Mouse (Mus musculus) neural tube, embryonic 11.5 days (tissue): Measurements from ENCODE around the gene Rpl10-ps3. TPM values are rescaled to one million over a fixed set of nuclear protein-coding genes. Genes with fewer than 3 reads are reported as not detected.

Source experiments
- ATAC-seq: fragments of 200-750 bp; cut with Nextera tagmentation; 2 replicates; pipeline ENCODE4 v1.8.0; 2017; ENCODE audit warnings: moderate number of reproducible peaks, mild to moderate bottlenecking, moderate TSS enrichment, moderate library complexity; ENCODE audit not compliant: insufficient read depth, low FRiP score, low TSS enrichment
- DNase-seq: peaks from one replicate; pipeline ENCODE4 v3.0.0-alpha.2; 2015; ENCODE audit warnings: low spot score
- H3K27ac ChIP-seq: fragments of 300-500 bp; sonication (generic); 2 replicates; pipeline ENCODE4 v1.5.1; 2014; ENCODE audit warnings: low read depth, mild to moderate bottlenecking, low read length
- H3K27me3 ChIP-seq: fragments of 300-500 bp; sonication (generic); 2 replicates; pipeline ENCODE4 v1.6.1; 2014; ENCODE audit warnings: mild to moderate bottlenecking, low read length, mixed read lengths; ENCODE audit not compliant: control insufficient read depth, insufficient read depth
- H3K36me3 ChIP-seq: fragments of 300-500 bp; sonication (generic); 2 replicates; pipeline ENCODE4 v1.6.1; 2014; ENCODE audit warnings: mild to moderate bottlenecking, low read length, moderate library complexity, mixed read lengths; ENCODE audit not compliant: control insufficient read depth, insufficient read depth
- H3K4me1 ChIP-seq: fragments of 300-500 bp; sonication (generic); 2 replicates; pipeline ENCODE4 v1.6.1; 2014; ENCODE audit warnings: low read length, mixed read lengths; ENCODE audit not compliant: control insufficient read depth, insufficient read depth
- H3K4me2 ChIP-seq: fragments of 300-500 bp; sonication (generic); 2 replicates; pipeline ENCODE4 v1.6.1; 2014; ENCODE audit warnings: low read depth, mild to moderate bottlenecking, moderate library complexity
- H3K4me3 ChIP-seq: fragments of 300-500 bp; sonication (generic); 2 replicates; pipeline ENCODE4 v1.5.1; 2014; ENCODE audit warnings: low read depth, low read length
- H3K9ac ChIP-seq: fragments of 300-500 bp; sonication (generic); 2 replicates; pipeline ENCODE4 v1.6.1; 2014; ENCODE audit warnings: mild to moderate bottlenecking, low read length
- H3K9me3 ChIP-seq: fragments of 300-500 bp; sonication (generic); 2 replicates; pipeline ENCODE4 v1.6.1; 2016; ENCODE audit warnings: low read length; ENCODE audit not compliant: control insufficient read depth
- WGBS: fragments of 180-500 bp; shearing (Covaris S2); extraction: QIAGEN DNeasy Blood & Tissue Kit; methylation state at CpG from one replicate; pipeline ENCODE4 v1.1.7; 2014; 5-methylcytosine and 5-hydroxymethylcytosine counted together
- polyA plus RNA-seq: library from polyadenylated mRNA; unstranded; fragments of >200 nt; fragmentation: Nextera tagmentation; extraction: Ambion mirVana; gene quantifications from 2 replicates; pipeline ENCODE4 v1.2.1, GENCODE M21; 2014

The Rpl10-ps3 gene
- polyA plus RNA-seq, 1 experiment from 2014 or later, result 197 TPM

DNA sequence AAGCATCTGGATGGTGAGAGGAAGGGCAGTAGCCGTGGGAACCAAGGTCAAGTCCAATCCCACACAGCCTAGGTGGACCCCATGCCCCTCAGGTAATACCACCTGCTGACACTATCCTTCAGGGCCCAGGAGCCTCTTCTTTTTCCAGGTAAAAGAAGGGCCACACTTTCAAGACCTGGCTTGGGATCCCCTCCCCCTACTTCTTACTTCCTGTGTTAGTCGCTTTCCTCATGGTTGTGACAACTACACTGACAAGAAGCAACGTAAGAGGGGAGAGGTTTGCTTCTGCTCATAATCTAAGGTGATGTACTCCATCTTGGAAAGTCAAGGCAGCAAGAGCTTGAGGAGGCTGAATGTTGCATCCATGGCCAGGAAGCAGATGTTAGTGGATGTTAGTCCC, 15.6 kb upstream of the Rpl10-ps3 start:
- Histone ChIP-seq H3K27me3 (no peaks in the 10 kb centered on the region), H3K9me3 (no peaks in the 10 kb centered on the region), H3K36me3 (no peaks in the 10 kb centered on the region), H3K27ac (no peak overlapping the region), H3K4me1 (0 out of 2 replicates have a peak, but pooled peaks cover 1% of the 10 kb centered on the region), H3K9ac (no peak overlapping the region), H3K4me2 (no peak overlapping the region), H3K4me3 (no peak overlapping the region)
- DNase-seq (no peak), ATAC-seq (no peak)
- 80% methylated on average over 3 of the region's 3 CpGs for WGBS

GRCm38 (mm10) chr9:50357331-50357730, 12.6 kb upstream of the Rpl10-ps3 start:
- no peak overlapping the region for H3K4me3 ChIP-seq
- H3K4me1 ChIP-seq, result no peaks in the 10 kb centered on the region
- H3K36me3 ChIP-seq, result no peaks in the 10 kb centered on the region
- DNase-seq (no peak), ATAC-seq (no peak)
- no peak overlapping the region for H3K4me2 ChIP-seq
- no peak overlapping the region for H3K9ac ChIP-seq
- 72% methylated on average over 3 of the region's 3 CpGs for WGBS
- no peaks in the 10 kb centered on the region for H3K9me3 ChIP-seq
- no peak overlapping the region for H3K27ac ChIP-seq
- H3K27me3 ChIP-seq, result no peaks in the 10 kb centered on the region

DNA sequence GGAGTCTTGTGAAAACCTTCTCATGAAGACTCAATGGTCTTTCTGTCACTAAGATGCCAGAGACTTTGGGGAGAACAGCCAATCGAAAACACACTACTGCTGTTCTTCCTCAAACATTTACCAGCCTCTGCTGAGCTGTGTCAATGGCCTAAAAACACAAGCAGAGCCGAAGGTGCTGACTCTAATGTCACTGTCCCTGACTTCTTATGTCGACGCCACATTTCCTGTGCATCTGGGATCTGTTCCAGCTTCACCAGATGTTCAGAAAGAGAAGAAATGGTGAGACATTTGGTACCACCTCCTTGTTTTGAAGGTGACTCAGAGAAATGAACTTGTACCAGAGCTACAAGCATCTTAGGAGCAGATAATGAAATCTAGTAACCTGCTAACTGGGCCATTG, 7.0 kb upstream of the Rpl10-ps3 start:
- no peak overlapping the region for H3K4me2 ChIP-seq
- H3K4me1 ChIP-seq, result no peaks in the 10 kb centered on the region
- no peak overlapping the region for H3K27ac ChIP-seq
- no peak overlapping the region for H3K4me3 ChIP-seq
- DNase-seq (no peak), ATAC-seq (no peak)
- no peaks in the 10 kb centered on the region for H3K27me3 ChIP-seq
- H3K36me3 ChIP-seq, result no peaks in the 10 kb centered on the region
- 81% methylated on average over 4 of the region's 4 CpGs for WGBS
- no peak overlapping the region for H3K9ac ChIP-seq
- no peaks in the 10 kb centered on the region for H3K9me3 ChIP-seq

DNA sequence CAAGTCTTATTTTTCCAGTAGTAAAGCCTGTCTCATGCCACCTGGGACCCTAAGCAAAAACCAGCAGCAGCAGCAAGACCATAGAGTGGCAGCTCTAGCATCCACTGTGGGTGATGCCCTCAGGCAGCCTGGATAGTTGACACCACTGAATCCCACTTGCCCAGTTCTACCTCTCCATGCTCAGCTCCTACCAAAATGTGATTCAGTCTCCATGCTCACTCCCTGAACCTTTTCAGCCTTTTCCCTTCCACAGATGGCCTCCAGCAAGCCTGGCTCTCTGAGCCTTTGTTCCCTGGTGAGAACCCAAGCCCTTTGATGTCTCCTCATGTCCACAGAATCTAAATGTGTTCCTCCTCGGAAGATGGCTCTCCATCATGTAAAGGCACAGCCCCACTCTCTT, 5.8 kb upstream of the Rpl10-ps3 start:
- H3K27ac ChIP-seq, result no peak overlapping the region
- no peak overlapping the region for H3K4me2 ChIP-seq
- 69% methylated on average over 1 of the region's 1 CpGs for WGBS
- no peaks in the 10 kb centered on the region for H3K9me3 ChIP-seq
- H3K9ac ChIP-seq, result no peak overlapping the region
- H3K36me3 ChIP-seq, result no peaks in the 10 kb centered on the region
- H3K27me3 ChIP-seq, result no peaks in the 10 kb centered on the region
- ATAC-seq (no peak), DNase-seq (no peak)
- H3K4me1 ChIP-seq, result no peaks in the 10 kb centered on the region
- H3K4me3 ChIP-seq, result no peak overlapping the region

GRCm38 (mm10) chr9:50349156-50349555, 4.4 kb upstream of the Rpl10-ps3 start:
- Histone ChIP-seq H3K27me3 (no peaks in the 10 kb centered on the region), H3K4me1 (no peaks in the 10 kb centered on the region), H3K36me3 (no peaks in the 10 kb centered on the region), H3K4me3 (no peak overlapping the region), H3K27ac (no peak overlapping the region), H3K9me3 (no peaks in the 10 kb centered on the region), H3K9ac (no peak overlapping the region), H3K4me2 (no peak overlapping the region)
- 78% methylated on average over 3 of the region's 3 CpGs for WGBS
- ATAC-seq, result no peak
- no peak for DNase-seq

GRCm38 (mm10) chr9:50348256-50348655, 3.5 kb upstream of the Rpl10-ps3 start:
- no peaks in the 10 kb centered on the region for H3K9me3 ChIP-seq
- no peaks in the 10 kb centered on the region for H3K4me1 ChIP-seq
- DNase-seq, result no peak
- H3K4me2 ChIP-seq, result no peak overlapping the region
- H3K27me3 ChIP-seq, result no peaks in the 10 kb centered on the region
- H3K9ac ChIP-seq, result no peak overlapping the region
- H3K4me3 ChIP-seq, result no peak overlapping the region
- 88% methylated on average over 10 of the region's 10 CpGs for WGBS
- no peak overlapping the region for H3K27ac ChIP-seq
- ATAC-seq, result no peak
- no peaks in the 10 kb centered on the region for H3K36me3 ChIP-seq

DNA sequence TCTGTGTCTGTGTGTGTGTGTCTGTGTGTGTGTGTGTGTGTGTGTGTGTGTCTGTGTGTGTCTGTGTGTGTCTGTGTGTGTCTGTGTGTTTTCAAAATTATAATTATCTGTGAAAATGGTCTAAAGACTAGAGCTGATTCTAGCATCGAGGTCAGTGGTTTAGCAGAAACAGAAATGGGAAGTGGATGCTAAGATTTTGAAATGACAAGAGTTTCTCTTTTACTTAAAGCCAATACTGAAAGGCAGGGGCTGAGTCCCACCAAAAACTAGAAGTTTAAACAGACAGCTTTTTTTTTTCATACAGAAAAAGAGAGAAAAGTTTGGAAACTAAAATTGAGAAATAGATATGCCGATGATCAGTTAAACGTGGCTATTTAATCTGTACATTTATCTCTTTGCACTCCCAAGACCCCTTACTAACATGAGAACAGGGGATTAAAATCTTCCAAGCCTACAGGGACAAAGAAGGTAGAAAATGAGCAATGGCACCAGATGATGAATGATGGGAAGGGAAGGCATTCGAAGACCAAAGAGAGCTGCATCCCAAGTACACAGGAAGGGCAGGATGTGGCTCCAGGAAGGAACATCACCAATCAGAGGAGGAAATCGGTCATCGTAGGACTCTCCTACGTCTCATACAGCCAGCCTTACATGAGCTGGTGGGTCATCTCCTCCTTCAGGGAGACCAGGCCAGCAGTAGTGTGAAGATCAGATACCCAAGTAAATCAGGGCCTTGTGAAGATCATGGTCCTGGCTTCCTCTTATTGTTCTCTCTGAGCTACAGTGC, 9.0 kb downstream of the Rpl10-ps3 start:
- ATAC-seq, result no peak
- H3K27me3 ChIP-seq, result no peaks in the 10 kb centered on the region
- H3K4me2 ChIP-seq, result no peak overlapping the region
- no peaks in the 10 kb centered on the region for H3K36me3 ChIP-seq
- H3K9ac ChIP-seq, result no peak overlapping the region
- whole genome bisulfite sequencing, result 84% methylated on average over 7 of the region's 7 CpGs
- DNase-seq, result no peak
- no peaks in the 10 kb centered on the region for H3K9me3 ChIP-seq
- no peaks in the 10 kb centered on the region for H3K4me1 ChIP-seq
- H3K27ac ChIP-seq, result no peak overlapping the region
- no peak overlapping the region for H3K4me3 ChIP-seq

DNA sequence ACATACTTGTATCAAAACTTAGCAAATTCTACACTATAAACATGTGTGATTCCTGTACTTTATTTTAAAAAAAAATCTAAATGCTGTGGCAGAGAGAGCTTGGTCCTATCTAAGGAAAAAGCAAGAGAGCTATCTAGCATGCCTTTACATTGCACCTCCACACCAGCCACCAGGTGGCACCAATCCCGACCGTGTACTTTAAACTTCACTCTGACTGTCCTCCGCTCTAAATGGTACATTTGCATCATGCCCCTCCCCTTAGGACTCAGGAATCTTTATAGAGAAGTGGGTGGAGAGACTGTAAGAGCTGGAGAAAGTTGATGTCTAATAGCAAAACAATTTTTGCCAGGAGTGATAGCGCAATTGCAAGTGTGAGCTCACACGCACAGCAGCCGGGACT, 11.4 kb downstream of the Rpl10-ps3 start:
- ATAC-seq, result no peak

More for the DNA sequence above, 11.4 kb downstream of the Rpl10-ps3 start:
- DNase-seq, result peak; percentile 63
- Histone ChIP-seq H3K36me3 (no peaks in the 10 kb centered on the region), H3K4me1 (no peaks in the 10 kb centered on the region), H3K9ac (no peak overlapping the region), H3K9me3 (no peaks in the 10 kb centered on the region), H3K27ac (no peak overlapping the region), H3K27me3 (no peaks in the 10 kb centered on the region), H3K4me2 (no peak overlapping the region), H3K4me3 (no peak overlapping the region)
- 40% methylated on average over 6 of the region's 6 CpGs for WGBS
